ENCODE assay signal across 10 mouse cellular contexts in genomic region chr4:24796229-24796628, GRCm38 (mm10). TPM values are rescaled to one million over a fixed set of nuclear protein-coding genes. Genes with fewer than 3 reads are reported as not detected.
A peak's percentile ranks its signal among the peaks of the same experiment; 100 is the strongest.
DNase-seq lines count a peak whose midpoint lies in the region; ATAC-seq and TF ChIP-seq lines count a peak whose summit lies in the region.
"Had no signal": no experiment of that assay in that cellular context is flagged by ENCODE, and none has a peak within 500 bp of the region (broad histone marks: within the 10 kb centered on the region; RNA-seq: fewer than 3 reads in every experiment).

No protein-coding gene starts in this region.

- TF ChIP-seq POLR2A in kidney, adult 2 months (IDR thresholded peaks at IDR 0.05; ENCODE audit: low read depth, low read length) = no peak

- 70% methylated on average over 1 of the region's 1 CpGs for WGBS in kidney, adult 2 months
- 64% methylated on average over 1 of the region's 1 CpGs for WGBS in kidney, embryonic 16.5 days

- no peaks in the 10 kb centered on the region for H3K4me1 ChIP-seq in kidney, adult 2 months (ENCODE audit: control insufficient read depth, insufficient read depth, low read length)
- H3K4me1 ChIP-seq in kidney, embryonic 16.5 days (ENCODE audit: insufficient read depth, low read length) = no peaks in the 10 kb centered on the region

- H3K4me2 ChIP-seq in kidney, embryonic 16.5 days (replicated peaks; ENCODE audit: low read depth, low read length) = no peak overlapping the region

- no peak for TF ChIP-seq CTCF in kidney, adult 2 months (conservative IDR thresholded peaks at IDR 0.05; ENCODE audit: insufficient read depth, insufficient read length, low read depth, low read length)

- H3K27me3 ChIP-seq in kidney, adult 2 months (replicated peaks; ENCODE audit: control insufficient read depth, insufficient read depth, low read length) = no peaks in the 10 kb centered on the region
- H3K27me3 ChIP-seq in kidney, embryonic 16.5 days (ENCODE audit: insufficient read depth, low read length) = no peaks in the 10 kb centered on the region

- no peaks in the 10 kb centered on the region for H3K9me3 ChIP-seq in kidney, embryonic 16.5 days (ENCODE audit: low read length)

- H3K36me3 ChIP-seq in kidney, adult 2 months (ENCODE audit: control insufficient read depth, insufficient read depth, low read length) = no peaks in the 10 kb centered on the region
- no peaks in the 10 kb centered on the region for H3K36me3 ChIP-seq in kidney, embryonic 16.5 days (ENCODE audit: insufficient read depth, low read length)

- H3K9ac ChIP-seq in kidney, embryonic 16.5 days (replicated peaks; ENCODE audit: low read length) = no peak overlapping the region

- peak; percentile 71 for DNase-seq in adrenal gland, postnatal 10 days
- no peak for DNase-seq in adrenal gland, adult 8-10 months
- peak; percentile 38 for DNase-seq in kidney, adult 2 months
- DNase-seq in testis, postnatal 10 days (ENCODE audit: low spot score) = peak; percentile 41
- DNase-seq in testis, postnatal 14 days (ENCODE audit: low spot score) = no peak
- DNase-seq in ovary, adult 18-20 months (ENCODE audit: low spot score) = no peak
- DNase-seq in retina, embryonic 14.5 days (ENCODE audit: low spot score) = no peak
- DNase-seq: gastrocnemius, postnatal 25 days had no signal

- ATAC-seq in kidney, embryonic 16.5 days (ENCODE audit: low FRiP score, low TSS enrichment) = no peak

- H3K4me3 ChIP-seq in kidney, adult 2 months (ENCODE audit: insufficient read depth, low read depth, low read length) = no peak overlapping the region
- no peak overlapping the region for H3K4me3 ChIP-seq in kidney, embryonic 16.5 days (ENCODE audit: low read length)

- H3K27ac ChIP-seq in kidney, adult 2 months (ENCODE audit: insufficient read depth, low read depth, low read length) = no peak overlapping the region
- no peak overlapping the region for H3K27ac ChIP-seq in kidney, embryonic 16.5 days (ENCODE audit: low read length)
- H3K27ac ChIP-seq: macrophage had no signal

RNA-seq across cellular contexts. Expression of gene Klhl32, which starts 54.7 kb away (rescaled TPM):
- total RNA-seq in adrenal gland, postnatal 10 days (2021) = 1 to 10 TPM; 3.1 to 3.4 TPM
- 10 to 100 TPM in 1 of 4 experiments, 1 to 10 TPM in 3; 5.4 to 10.4 (median 7.4) TPM for total RNA-seq in adrenal gland, adult 8-10 months (2022)
- 1.9 and 2.1 TPM in 2 replicates for polyA plus RNA-seq in kidney, adult 2 months (2012; rRNA removed)
- 4.0 and 4.5 TPM in 2 replicates for polyA plus RNA-seq in kidney, embryonic 16.5 days (2015; fragmentation: Nextera tagmentation; extraction: Ambion mirVana)
- polyA plus RNA-seq: macrophage had no signal

Comparison
In these comparisons a context has a peak if more than half of its experiments do, and no peak if none do; other contexts are left out.
1. DNase-seq: peak in adrenal gland, postnatal 10 days (single experiment), kidney, adult 2 months (single experiment) and testis, postnatal 10 days (single experiment); none in adrenal gland, adult 8-10 months (single experiment), testis, postnatal 14 days (single experiment), ovary, adult 18-20 months (single experiment) and retina, embryonic 14.5 days (single experiment).